Mouse (Mus musculus) kidney, embryonic 15.5 days (tissue): ENCODE data around the gene Tmem178. TPM values are rescaled to one million over a fixed set of nuclear protein-coding genes. Genes with fewer than 3 reads are reported as not detected.
"Not testable (repeated sequence)": the region's sequence is repeated elsewhere in the genome, so short reads cannot be mapped to it uniquely, and the experiment has no call there.

Experiments used
- ATAC-seq: fragments of 200-750 bp; cut with Nextera tagmentation; replicated peaks from 2 replicates; pipeline ENCODE4 v1.8.0; 2017; ENCODE audit warnings: moderate TSS enrichment; ENCODE audit not compliant: low FRiP score
- H3K27ac ChIP-seq: fragments of 300-500 bp; sonication (generic); 2 replicates; pipeline ENCODE4 v1.5.1; 2015; ENCODE audit warnings: mild to moderate bottlenecking, inconsistent platforms
- H3K27me3 ChIP-seq: fragments of 300-500 bp; sonication (generic); 2 replicates; pipeline ENCODE4 v1.6.1; 2015; ENCODE audit warnings: inconsistent platforms
- H3K36me3 ChIP-seq: fragments of 300-500 bp; sonication (generic); 2 replicates; pipeline ENCODE4 v1.6.1; 2015; ENCODE audit warnings: inconsistent platforms
- H3K4me1 ChIP-seq: fragments of 300-500 bp; sonication (generic); 2 replicates; pipeline ENCODE4 v1.6.1; 2015; ENCODE audit warnings: inconsistent platforms
- H3K4me2 ChIP-seq: fragments of 300-500 bp; sonication (generic); 2 replicates; pipeline ENCODE4 v1.6.1; 2015; ENCODE audit warnings: moderate library complexity, mild to moderate bottlenecking, inconsistent platforms
- H3K4me3 ChIP-seq: fragments of 300-500 bp; sonication (generic); replicated peaks from 2 replicates; pipeline ENCODE4 v1.5.1; 2015; ENCODE audit warnings: mild to moderate bottlenecking, inconsistent platforms
- H3K9ac ChIP-seq: fragments of 300-500 bp; sonication (generic); 2 replicates; pipeline ENCODE4 v1.6.1; 2015; ENCODE audit warnings: mild to moderate bottlenecking, inconsistent platforms
- H3K9me3 ChIP-seq: fragments of 300-500 bp; sonication (generic); replicated peaks from 2 replicates; pipeline ENCODE4 v1.6.1; 2016; ENCODE audit warnings: inconsistent platforms
- WGBS: fragments of 180-500 bp; shearing (Covaris S2); methylation state at CpG from one replicate; pipeline ENCODE4 v1.1.7; 2015; ENCODE audit warnings: mixed read lengths; 5-methylcytosine and 5-hydroxymethylcytosine counted together
- polyA plus RNA-seq: library from polyadenylated mRNA; unstranded; fragments of >200 nt; fragmentation: Nextera tagmentation; extraction: Ambion mirVana; gene quantifications from 2 replicates; pipeline ENCODE4 v1.2.1, GENCODE M21; 2015

Tmem178 gene
- polyA plus RNA-seq, 1 experiment from 2014 or later, result 14.4 TPM

- no peak overlapping the region for H3K9ac ChIP-seq
- WGBS, result 89% methylated on average over 3 of the region's 3 CpGs
These were observed 18.9 kb upstream of the Tmem178 start for GRCm38 (mm10) chr17:80925554-80925953.

GRCm38 (mm10) chr17:80927151-80927550, 17.3 kb upstream of the Tmem178 start:
- WGBS, result 94% methylated on average over 2 of the region's 2 CpGs
- H3K4me2 ChIP-seq, result no peak overlapping the region
- no peaks in the 10 kb centered on the region for H3K36me3 ChIP-seq
- H3K9me3 ChIP-seq, result no peaks in the 10 kb centered on the region
- H3K4me1 ChIP-seq, result 0 out of 2 replicates have a peak, but pooled peaks cover 5% of the 10 kb centered on the region
- H3K4me3 ChIP-seq, result no peak overlapping the region
- ATAC-seq, result no peak
- H3K27ac ChIP-seq, result no peak overlapping the region
- H3K27me3 ChIP-seq, result no peaks in the 10 kb centered on the region
- H3K9ac ChIP-seq, result no peak overlapping the region

More at GRCm38 (mm10) chr17:80925554-80925953, 18.9 kb upstream of the Tmem178 start:
- Histone ChIP-seq H3K4me1 (0 out of 2 replicates have a peak, but pooled peaks cover 7% of the 10 kb centered on the region), H3K36me3 (no peaks in the 10 kb centered on the region), H3K4me3 (no peak overlapping the region), H3K4me2 (no peak overlapping the region), H3K27me3 (no peaks in the 10 kb centered on the region), H3K27ac (no peak overlapping the region), H3K9me3 (no peaks in the 10 kb centered on the region)
- no peak for ATAC-seq

GRCm38 (mm10) chr17:80932716-80933115, 11.7 kb upstream of the Tmem178 start:
- H3K4me1 ChIP-seq, result peaks cover 9% of the 10 kb centered on the region
- ATAC-seq, result no peak

DNA sequence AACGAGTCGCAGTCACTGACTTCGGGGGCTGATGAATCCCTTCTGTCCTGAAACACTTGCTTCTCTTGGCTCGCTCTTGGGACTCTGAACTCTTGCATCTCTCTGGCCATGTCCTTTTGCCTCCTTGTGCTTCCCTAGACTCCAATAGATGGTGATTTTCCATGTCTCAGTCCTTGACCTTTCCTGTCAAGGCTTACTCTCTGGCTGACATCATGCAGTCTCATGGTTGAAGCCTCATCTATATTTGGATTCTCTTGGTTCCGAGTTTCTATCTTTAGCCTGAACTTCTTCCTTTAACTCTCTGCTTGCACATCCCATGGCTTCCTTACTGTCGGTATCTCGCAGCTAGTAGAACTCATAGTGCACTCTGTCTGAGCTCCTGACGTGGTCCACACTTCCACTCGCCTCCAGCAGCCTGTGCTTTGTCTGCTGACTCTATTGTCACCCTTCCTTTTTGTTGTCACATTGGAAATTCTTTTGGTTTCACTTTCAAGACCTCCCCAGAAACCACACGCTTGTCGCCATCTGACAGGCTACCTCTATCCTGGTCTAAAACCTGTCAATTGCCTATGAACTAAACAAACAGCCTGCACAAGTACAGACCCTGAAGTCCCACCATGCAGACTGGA, 10.9 kb upstream of the Tmem178 start:
- Histone ChIP-seq H3K4me2 (no peak overlapping the region), H3K4me3 (no peak overlapping the region), H3K9me3 (no peaks in the 10 kb centered on the region), H3K4me1 (peaks cover 9% of the 10 kb centered on the region), H3K27me3 (no peaks in the 10 kb centered on the region), H3K36me3 (no peaks in the 10 kb centered on the region), H3K9ac (no peak overlapping the region), H3K27ac (no peak overlapping the region)
- no peak for ATAC-seq
- 83% methylated on average over 11 of the region's 11 CpGs for WGBS

More at GRCm38 (mm10) chr17:80932716-80933115, 11.7 kb upstream of the Tmem178 start:
- 83% methylated on average over 3 of the region's 3 CpGs for WGBS
- Histone ChIP-seq H3K4me2 (no peak overlapping the region), H3K4me3 (no peak overlapping the region), H3K9ac (no peak overlapping the region), H3K36me3 (no peaks in the 10 kb centered on the region), H3K9me3 (no peaks in the 10 kb centered on the region), H3K27me3 (no peaks in the 10 kb centered on the region), H3K27ac (no peak overlapping the region)

GRCm38 (mm10) chr17:80935807-80936519, 8.5 kb upstream of the Tmem178 start:
- Histone ChIP-seq H3K36me3 (no peaks in the 10 kb centered on the region), H3K9me3 (no peaks in the 10 kb centered on the region), H3K9ac (no peak overlapping the region), H3K4me1 (peaks cover 9% of the 10 kb centered on the region), H3K4me3 (no peak overlapping the region), H3K27me3 (no peaks in the 10 kb centered on the region), H3K4me2 (no peak overlapping the region), H3K27ac (no peak overlapping the region)
- 20% methylated on average over 10 of the region's 10 CpGs for WGBS
- ATAC-seq, result peak; percentile 80

- no peaks in the 10 kb centered on the region for H3K27me3 ChIP-seq
- H3K9me3 ChIP-seq, result no peaks in the 10 kb centered on the region
- H3K9ac ChIP-seq, result no peak overlapping the region
- H3K4me1 ChIP-seq, result peaks cover 9% of the 10 kb centered on the region
- H3K27ac ChIP-seq, result no peak overlapping the region
- ATAC-seq, result peak; percentile 53; the same call in 1 of the 2 replicates
- no peak overlapping the region for H3K4me3 ChIP-seq
- 41% methylated on average over 5 of the region's 5 CpGs for WGBS
- no peak overlapping the region for H3K4me2 ChIP-seq
- H3K36me3 ChIP-seq, result no peaks in the 10 kb centered on the region
These were observed 7.9 kb upstream of the Tmem178 start for GRCm38 (mm10) chr17:80936521-80936920.

DNA sequence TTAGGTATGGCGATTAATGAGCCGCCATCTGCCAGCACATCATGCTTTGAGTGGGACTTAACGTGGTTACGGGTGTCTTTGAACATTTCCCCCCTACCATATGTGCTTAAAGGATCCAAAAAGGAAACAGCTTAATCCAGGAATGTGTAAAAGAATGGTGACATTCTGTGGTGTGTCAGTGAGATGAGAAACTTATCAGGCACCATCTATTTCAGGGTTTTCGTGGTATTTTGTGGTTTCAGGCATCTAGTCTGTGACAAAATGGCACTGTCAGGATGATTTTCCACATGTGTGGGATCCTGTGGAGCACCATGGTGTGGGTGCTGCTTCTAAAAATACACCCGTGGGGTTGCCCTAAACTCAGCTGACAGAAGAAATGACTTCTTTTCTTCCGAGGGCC, 4.6 kb upstream of the Tmem178 start:
- Histone ChIP-seq H3K9ac (no peak overlapping the region), H3K9me3 (no peaks in the 10 kb centered on the region), H3K27me3 (peaks cover 33% of the 10 kb centered on the region), H3K36me3 (no peaks in the 10 kb centered on the region), H3K4me3 (no peak overlapping the region), H3K4me1 (peaks cover 9% of the 10 kb centered on the region), H3K4me2 (no peak overlapping the region), H3K27ac (no peak overlapping the region)
- no peak for ATAC-seq
- 87% methylated on average over 7 of the region's 7 CpGs for WGBS

DNA sequence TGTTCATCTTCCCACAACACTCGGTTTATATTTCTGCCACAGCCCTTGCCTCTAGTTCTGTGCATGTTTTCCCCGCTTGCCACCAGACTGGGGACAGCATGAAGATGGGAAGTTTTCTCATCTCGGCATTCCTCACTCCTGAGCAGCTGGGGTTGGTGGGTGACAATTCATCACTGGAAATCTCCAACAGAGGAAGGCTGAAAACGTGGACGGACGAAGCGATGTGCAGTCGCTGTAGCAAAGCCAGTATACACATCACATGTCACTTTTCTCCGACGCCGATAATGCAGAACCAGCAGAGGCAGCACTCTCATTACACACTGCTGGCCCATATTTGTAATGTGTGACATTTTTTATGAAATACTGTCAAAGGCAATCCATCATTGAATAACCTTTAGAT, 2.6 kb upstream of the Tmem178 start:
- no peaks in the 10 kb centered on the region for H3K36me3 ChIP-seq
- H3K4me1 ChIP-seq, result peaks cover 8% of the 10 kb centered on the region
- H3K27ac ChIP-seq, result no peak overlapping the region
- H3K4me2 ChIP-seq, result no peak overlapping the region
- no peak for ATAC-seq
- no peaks in the 10 kb centered on the region for H3K9me3 ChIP-seq
- H3K4me3 ChIP-seq, result no peak overlapping the region
- no peak overlapping the region for H3K9ac ChIP-seq
- 62% methylated on average over 11 of the region's 11 CpGs for WGBS
- peaks cover 42% of the 10 kb centered on the region for H3K27me3 ChIP-seq

GRCm38 (mm10) chr17:80943835-80944529, 450 bp upstream of the Tmem178 start:
- peaks cover 51% of the 10 kb centered on the region for H3K27me3 ChIP-seq
- peak overlapping the region; percentile 71 for H3K4me3 ChIP-seq
- H3K4me1 ChIP-seq, result peaks cover 8% of the 10 kb centered on the region
- WGBS, result 8% methylated on average over 22 of the region's 26 CpGs
- ATAC-seq, result peak; percentile 55
- peak overlapping the region; percentile 63 for H3K9ac ChIP-seq
- H3K36me3 ChIP-seq, result no peaks in the 10 kb centered on the region
- no peaks in the 10 kb centered on the region for H3K9me3 ChIP-seq
- no peak overlapping the region for H3K27ac ChIP-seq
- peak overlapping the region; percentile 92 for H3K4me2 ChIP-seq

GRCm38 (mm10) chr17:80945510-80945909, 1.1 kb downstream of the Tmem178 start:
- ATAC-seq, H3K4me1 ChIP-seq, H3K27ac ChIP-seq, H3K36me3 ChIP-seq, H3K9ac ChIP-seq, H3K9me3 ChIP-seq: not testable (repeated sequence)
- H3K27me3 ChIP-seq, result peaks cover 57% of the 10 kb centered on the region
- WGBS, result 33% methylated on average over 8 of the region's 8 CpGs
- H3K4me2 ChIP-seq, result peak overlapping the region; percentile 51
- peak overlapping the region; percentile 31 for H3K4me3 ChIP-seq

DNA sequence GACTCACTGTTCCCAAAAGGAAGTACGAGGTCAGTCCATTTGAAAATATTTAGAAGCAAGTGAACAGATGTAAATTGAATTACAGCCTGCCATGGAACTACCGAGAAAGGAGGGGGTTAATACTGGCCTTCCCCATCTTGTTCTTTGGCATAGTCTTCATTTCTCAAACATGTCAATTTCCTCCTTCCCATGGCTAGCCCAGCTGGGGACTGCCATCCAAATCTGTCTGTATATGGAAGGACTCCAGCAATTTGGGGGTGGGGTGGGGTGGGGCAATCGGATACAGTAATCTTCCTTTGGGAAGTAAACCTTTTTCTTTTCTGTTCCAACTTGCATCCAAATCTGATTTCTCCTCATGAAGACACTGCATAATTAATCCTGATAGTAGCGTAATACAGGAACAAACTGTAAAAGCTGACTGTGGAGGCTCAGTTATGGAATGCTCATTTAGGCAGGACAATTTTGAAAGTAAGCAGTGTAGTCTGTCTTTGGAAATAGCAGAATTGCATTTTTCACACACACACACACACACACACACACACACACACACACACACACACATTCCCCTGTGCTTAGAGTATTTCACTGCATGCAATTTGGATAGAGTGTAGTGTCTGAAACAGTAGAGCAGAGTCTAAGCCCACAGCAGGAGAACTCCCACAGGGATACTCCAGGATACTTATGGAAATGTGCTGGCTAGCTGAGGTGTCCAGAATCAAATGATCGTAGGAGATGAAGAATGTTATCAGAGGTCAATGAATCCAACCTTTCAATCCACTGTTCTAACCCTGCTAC, 1.9 kb downstream of the Tmem178 start:
- ATAC-seq, result no peak
- no peaks in the 10 kb centered on the region for H3K36me3 ChIP-seq
- WGBS, result 78% methylated on average over 5 of the region's 5 CpGs
- H3K4me1 ChIP-seq, result peaks cover 8% of the 10 kb centered on the region
- peak overlapping the region; percentile 51 for H3K4me2 ChIP-seq
- no peak overlapping the region for H3K27ac ChIP-seq
- H3K27me3 ChIP-seq, result peaks cover 57% of the 10 kb centered on the region
- no peak overlapping the region for H3K4me3 ChIP-seq
- no peaks in the 10 kb centered on the region for H3K9me3 ChIP-seq
- no peak overlapping the region for H3K9ac ChIP-seq
